Mouse (Mus musculus) kidney, postnatal 10 days (tissue): ENCODE measurements at regions not wholly inside any gene's neighbourhood (a gene's known extent, or its start where the extent isn't known, plus 50 kb on each side); places are given as distances from the start of the nearest gene placed in this dataset.
A peak's percentile ranks its signal among the peaks of the same experiment; 100 is the strongest.

Experiments used
- DNase-seq: peaks from one replicate; pipeline ENCODE4 v3.0.0; 2021; ENCODE audit warnings: mixed read lengths

DNA sequence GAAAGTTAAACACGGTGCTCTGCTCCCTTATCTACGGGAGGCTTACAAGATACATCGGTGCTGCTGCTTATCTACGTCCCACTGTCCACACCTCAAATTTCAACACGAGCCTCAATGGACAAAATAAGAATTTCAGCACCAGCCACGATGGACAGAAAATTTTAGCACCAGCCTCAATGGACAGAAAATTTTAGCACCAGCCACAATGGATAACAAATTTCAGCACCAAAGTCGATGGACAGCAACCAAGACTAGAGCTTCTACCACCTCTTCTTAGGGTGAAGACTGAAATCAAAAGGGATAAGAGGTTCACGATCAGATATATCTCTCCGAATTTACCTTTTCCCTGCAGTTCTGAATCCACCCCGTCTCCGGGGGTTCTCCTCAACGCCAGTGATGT, 387.7 kb upstream of the Brinp3 start:
- peak; percentile 8 for DNase-seq
